Mouse (Mus musculus): ENCODE data around the gene Trpc4. TPM values are rescaled to one million over a fixed set of nuclear protein-coding genes. Genes with fewer than 3 reads are reported as not detected.
A peak's percentile ranks its signal among the peaks of the same experiment; 100 is the strongest.

The Trpc4 gene
- total RNA-seq, 2 experiments from 2014 or later: 32.1 to 33.1 TPM

GRCm38 (mm10) chr3:54244729-54245465 is 89.1 kb downstream of the Trpc4 start:
- DNase-seq (ENCODE audit: low spot score in 2 of 2): no peak
- intact Hi-C loops (cut with DNase I): no loop called here

- intact Hi-C loops (cut with DNase I): no loop called here
- peak in 1 of 2 experiments; percentile 14 for DNase-seq (ENCODE audit: low spot score in 2 of 2)
These were observed 90.6 kb downstream of the Trpc4 start for GRCm38 (mm10) chr3:54246416-54246815.

GRCm38 (mm10) chr3:54249311-54249710 is 93.5 kb downstream of the Trpc4 start:
- no peak for DNase-seq (ENCODE audit: low spot score in 2 of 2)
- intact Hi-C loops (cut with DNase I): no loop called here

- intact Hi-C loops (cut with DNase I): no loop called here
- DNase-seq (ENCODE audit: low spot score in 2 of 2): no peak
These were observed 111.1 kb downstream of the Trpc4 start for GRCm38 (mm10) chr3:54266943-54267342.

GRCm38 (mm10) chr3:54269180-54269579 is 113.3 kb downstream of the Trpc4 start:
- intact Hi-C loops (cut with DNase I): no loop called here
- peak; percentile 62 to 81 for DNase-seq (ENCODE audit: low spot score in 2 of 2)

- DNase-seq (ENCODE audit: low spot score in 2 of 2): peak in 1 of 2 experiments; percentile 46
- intact Hi-C loops (cut with DNase I): no loop called here
These were observed 118.8 kb downstream of the Trpc4 start for GRCm38 (mm10) chr3:54274651-54275050.

GRCm38 (mm10) chr3:54289731-54290130 is 133.9 kb downstream of the Trpc4 start:
- DNase-seq (ENCODE audit: low spot score in 2 of 2): no peak
- intact Hi-C loops (cut with DNase I): no loop called here

- DNase-seq (ENCODE audit: low spot score in 2 of 2): no peak
- intact Hi-C loops (cut with DNase I): loop anchor here (5.0 kb wide), 1 partner anchor 153 kb away; the partner anchor contains the start of gene Trpc4
These were observed 154.8 kb downstream of the Trpc4 start for GRCm38 (mm10) chr3:54310604-54311003.

- peak; percentile 18 to 49 for DNase-seq (ENCODE audit: low spot score in 2 of 2)
- intact Hi-C loops (cut with DNase I): loop anchor here (2.0 to 5.0 kb wide), 2 partner anchors 157 to 579 kb away; partner anchors contain the start of gene Trpc4
These were observed 158.2 kb downstream of the Trpc4 start for GRCm38 (mm10) chr3:54314055-54314454.

- peak; percentile 73 to 84 for DNase-seq (ENCODE audit: low spot score in 2 of 2)
- intact Hi-C loops (cut with DNase I): no loop called here
These were observed 197.2 kb downstream of the Trpc4 start for GRCm38 (mm10) chr3:54352891-54353652.

- intact Hi-C loops (cut with DNase I): loop anchor here (1.0 to 5.0 kb wide), 2 partner anchors 315 to 330 kb away; no protein-coding TSS in a partner anchor
- DNase-seq (ENCODE audit: low spot score in 2 of 2): peak in 1 of 2 experiments; percentile 23
These were observed 201.7 kb downstream of the Trpc4 start for GRCm38 (mm10) chr3:54357561-54357960.

GRCm38 (mm10) chr3:54358463-54359189 is 202.8 kb downstream of the Trpc4 start:
- no peak for DNase-seq (ENCODE audit: low spot score in 2 of 2)
- intact Hi-C loops (cut with DNase I): loop anchor here (5.0 kb wide), 1 partner anchor 329 kb away; no protein-coding TSS in a partner anchor

- DNase-seq (ENCODE audit: low spot score in 2 of 2): no peak
- intact Hi-C loops (cut with DNase I): no loop called here
These were observed 205.1 kb downstream of the Trpc4 start, which contains the start of gene Postn for GRCm38 (mm10) chr3:54360897-54361296. Gene Postn, plus strand, starts transcription at chr3:54361109.

GRCm38 (mm10) chr3:54361656-54362055 is 205.8 kb downstream of the Trpc4 start:
- intact Hi-C loops (cut with DNase I): no loop called here
- no peak for DNase-seq (ENCODE audit: low spot score in 2 of 2)

Other genes starting within 250 kb of the Trpc4 start
- 1 to 10 TPM; 6.8 to 8.0 TPM for gene Postn, start 205.1 kb downstream of the Trpc4 start, total RNA-seq (2021)

Measured in left cerebral cortex, postnatal 14 days (tissue).